Mouse (Mus musculus) monocyte, adult 2 months (primary cell): ENCODE results near the gene Tmem45a.

Experiments used
- DNase-seq, 2 experiments: peaks; one replicate each; pipeline ENCODE4 v3.0.0; 2022; ENCODE audit warnings: low spot score in 2 of 2, low read depth in 1 of 2

Gene Tmem45a

DNA sequence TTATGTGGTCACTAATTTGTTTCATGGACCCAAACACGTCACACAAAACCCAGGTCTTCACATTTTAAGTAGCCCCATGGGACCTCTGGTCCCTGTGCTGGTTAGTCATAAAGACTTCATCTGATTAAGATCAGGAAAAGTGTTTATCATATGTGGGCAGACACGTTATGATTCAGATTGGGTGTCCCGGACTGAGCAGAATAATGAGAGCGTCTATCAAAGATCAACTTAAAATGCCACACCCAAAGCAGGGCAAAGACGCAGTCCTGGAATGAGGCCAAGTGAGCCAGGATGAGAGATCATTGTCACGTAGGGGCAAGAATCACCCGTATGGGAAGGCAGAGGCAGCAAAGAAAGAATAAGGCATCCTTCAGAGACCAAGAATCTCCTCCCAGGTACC lies 87.1 kb downstream of the Tmem45a start:
- no peak for DNase-seq

DNA sequence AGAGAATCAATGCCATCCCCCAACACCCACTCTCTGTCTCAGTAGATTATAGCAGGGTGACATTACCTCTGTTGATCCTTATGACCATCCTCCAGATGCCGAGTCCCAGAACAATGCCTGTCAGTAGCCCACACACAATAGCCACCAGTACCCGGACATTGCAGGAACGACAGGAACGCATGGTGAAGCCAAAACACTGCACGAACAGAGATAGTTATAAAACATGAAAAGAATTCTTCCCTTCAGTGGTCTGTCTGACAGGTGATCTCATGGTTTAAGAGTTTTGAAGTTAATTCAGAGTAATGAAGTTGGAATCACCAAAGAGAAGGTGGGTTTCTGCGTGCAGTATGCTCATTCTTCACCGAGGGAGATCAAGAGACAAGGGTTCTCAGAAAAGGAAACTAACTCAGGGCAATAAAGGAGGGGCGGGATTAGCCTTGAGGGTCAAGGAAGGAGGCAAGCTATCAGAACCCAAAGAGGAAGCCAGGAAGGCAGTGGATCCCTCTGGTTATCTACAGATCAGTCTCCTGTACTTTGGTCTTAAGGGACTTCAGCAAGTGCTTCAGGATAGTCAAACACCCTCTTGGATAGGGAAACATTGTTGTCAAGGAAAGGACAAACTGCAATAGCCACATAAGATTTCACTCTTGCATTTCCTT lies 90.4 kb downstream of the Tmem45a start, which contains the start of gene Adgrg7:
Adgrg7 (minus strand) TSS at position 375 of the 659 bp plus-strand sequence.
- no peak for DNase-seq

DNA sequence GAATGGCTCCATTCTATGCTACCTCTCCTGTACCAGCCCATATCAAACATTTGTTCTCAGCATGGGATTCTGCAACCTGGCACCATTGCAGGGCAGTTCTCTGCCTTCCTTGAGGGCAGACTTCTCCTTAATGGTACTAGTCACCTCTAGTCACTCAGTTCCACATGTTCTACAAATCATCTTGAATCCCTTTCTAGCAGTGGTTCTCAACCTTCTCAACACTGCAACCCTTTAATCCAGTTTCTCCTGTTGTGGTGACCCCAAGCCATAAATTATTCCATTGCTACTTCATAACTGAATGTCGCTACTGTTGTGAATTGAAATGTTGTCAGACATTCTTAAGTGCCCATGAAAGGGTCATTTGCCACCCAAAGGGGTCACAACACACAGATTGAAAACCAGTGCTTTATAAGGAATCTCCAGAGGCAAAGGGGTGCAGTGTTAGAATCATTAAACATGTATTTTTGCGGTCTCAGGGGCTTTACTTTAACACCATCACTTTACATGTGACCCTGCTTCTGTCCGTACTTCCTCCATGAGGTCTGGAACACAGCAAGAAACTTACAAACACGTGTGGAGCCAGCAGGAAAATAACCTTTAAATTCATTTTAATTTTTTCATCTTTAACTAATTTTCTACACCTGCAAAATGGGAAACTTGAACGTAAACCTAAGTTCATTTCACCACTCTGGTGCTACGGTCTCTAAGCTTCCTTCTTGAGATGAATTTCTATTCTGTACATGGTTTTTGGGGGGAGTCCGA lies 91.4 kb downstream of the Tmem45a start:
- DNase-seq = no peak

DNA sequence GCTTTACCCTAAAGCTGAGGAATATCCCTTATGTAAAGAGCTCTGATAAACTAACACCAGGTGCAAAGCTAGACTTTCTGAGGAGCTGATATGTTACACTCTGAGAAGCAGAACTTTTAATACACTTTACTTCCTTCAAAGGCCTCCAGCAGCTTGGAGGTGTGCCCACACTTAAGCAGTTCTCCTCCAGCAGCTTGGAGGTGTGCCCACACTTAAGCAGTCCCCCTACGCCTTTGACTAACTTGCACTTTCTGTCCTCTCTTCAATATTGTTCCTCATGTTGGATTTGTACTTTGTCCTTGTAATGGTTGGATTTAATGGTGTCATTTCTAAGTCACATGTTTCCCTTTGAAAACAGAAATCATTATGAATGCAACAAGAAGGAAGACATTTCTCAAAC lies 92.2 kb downstream of the Tmem45a start:
- no peak for DNase-seq

DNA sequence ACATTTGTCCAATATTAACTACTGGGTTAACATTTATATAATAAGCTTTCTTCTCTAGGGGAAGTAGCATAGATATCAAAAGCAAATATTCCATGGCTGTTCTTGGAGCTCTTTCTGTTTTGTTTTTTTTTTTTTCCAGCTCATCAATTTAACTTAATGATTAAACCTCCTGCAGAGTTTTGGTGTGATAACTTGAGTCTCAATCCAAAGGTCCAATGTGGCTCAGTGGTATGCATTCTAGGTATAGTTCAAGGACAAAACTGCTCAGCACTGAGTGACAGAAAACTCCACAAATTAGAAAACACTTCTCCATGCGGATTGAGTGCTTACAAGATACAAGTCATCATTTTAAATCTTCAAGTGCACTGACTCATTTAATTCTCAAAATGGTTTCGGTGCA lies 100.0 kb downstream of the Tmem45a start:
- no peak for DNase-seq

DNA sequence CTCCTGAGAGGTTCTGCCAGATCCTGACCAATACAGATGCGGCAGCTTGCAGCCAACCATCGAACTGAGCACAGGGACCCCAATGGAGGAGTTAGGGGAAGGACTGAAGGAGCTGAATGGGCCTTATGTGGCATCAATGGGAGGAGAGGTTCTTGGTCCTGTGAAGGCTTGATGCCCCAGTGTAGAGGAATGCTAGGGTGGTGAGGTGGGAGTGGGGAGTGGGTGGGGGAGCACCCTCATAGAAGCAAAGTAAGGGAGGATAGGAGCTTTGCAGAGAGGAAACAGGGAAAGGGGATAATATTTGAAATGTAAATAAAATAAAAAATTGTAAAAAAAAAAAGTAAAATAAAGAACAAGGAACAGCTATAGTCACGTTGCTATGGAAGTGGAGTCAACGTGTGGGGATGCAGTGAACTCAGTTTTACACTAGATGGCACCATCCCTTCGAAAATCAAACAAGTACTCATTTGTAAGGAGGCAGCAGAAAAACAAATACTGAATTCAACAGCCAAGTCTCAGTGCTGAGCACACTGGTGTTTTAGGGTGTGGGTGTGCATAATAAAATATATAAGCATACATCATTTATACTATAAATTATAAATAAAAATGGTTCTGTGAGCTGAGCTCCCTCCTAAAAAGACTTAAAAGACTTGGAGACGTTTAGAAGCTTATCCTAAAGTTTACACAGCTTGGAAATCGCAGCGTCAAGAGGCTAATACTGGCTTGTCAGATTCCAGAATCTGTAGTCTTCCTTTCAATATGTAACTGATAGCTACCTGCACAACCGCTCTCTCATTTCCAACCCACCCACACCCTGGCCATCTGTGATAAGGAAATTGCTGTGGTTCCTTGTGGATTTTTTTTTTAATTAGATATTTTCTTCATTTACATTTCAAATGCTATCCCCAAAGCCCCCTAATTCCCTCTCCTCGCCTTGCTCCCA lies 114.5 kb downstream of the Tmem45a start:
- DNase-seq = no peak
